Mouse (Mus musculus): ENCODE measurements at regions not wholly inside any gene's neighbourhood (a gene's known extent, or its start where the extent isn't known, plus 50 kb on each side); places are given as distances from the start of the nearest gene placed in this dataset.
A peak's percentile ranks its signal among the peaks of the same experiment; 100 is the strongest.

- Histone ChIP-seq H3K27me3 (ENCODE audit: control insufficient read depth, insufficient read depth, low read length) (no peaks in the 10 kb centered on the region), H3K4me3 (replicated peaks; ENCODE audit: low read length) (no peak overlapping the region), H3K36me3 (ENCODE audit: control insufficient read depth, insufficient read depth, low read length) (no peaks in the 10 kb centered on the region), H3K9ac (ENCODE audit: low read length) (no peak overlapping the region), H3K4me2 (ENCODE audit: low read depth, low read length) (no peak overlapping the region), H3K4me1 (ENCODE audit: control insufficient read depth, insufficient read depth, low read length) (no peaks in the 10 kb centered on the region), H3K9me3 (replicated peaks; ENCODE audit: control insufficient read depth, low read length) (no peaks in the 10 kb centered on the region), H3K27ac (ENCODE audit: low read length) (no peak overlapping the region)
- WGBS = 52% methylated on average over 9 of the region's 9 CpGs
- no peak for ATAC-seq (ENCODE audit: insufficient read depth, low FRiP score)
Measured at GRCm38 (mm10) chr13:32649982-32650381, 133.8 kb downstream of the Mylk4 start.

GRCm38 (mm10) chr13:32643030-32643750 lies 140.6 kb downstream of the Mylk4 start:
- Histone ChIP-seq H3K9ac (ENCODE audit: low read length) (no peak overlapping the region), H3K9me3 (replicated peaks; ENCODE audit: control insufficient read depth, low read length) (no peaks in the 10 kb centered on the region), H3K4me1 (ENCODE audit: control insufficient read depth, insufficient read depth, low read length) (no peaks in the 10 kb centered on the region), H3K36me3 (ENCODE audit: control insufficient read depth, insufficient read depth, low read length) (no peaks in the 10 kb centered on the region), H3K4me2 (ENCODE audit: low read depth, low read length) (no peak overlapping the region), H3K27me3 (ENCODE audit: control insufficient read depth, insufficient read depth, low read length) (no peaks in the 10 kb centered on the region), H3K27ac (ENCODE audit: low read length) (no peak overlapping the region), H3K4me3 (replicated peaks; ENCODE audit: low read length) (no peak overlapping the region)
- 38% methylated on average over 5 of the region's 5 CpGs for WGBS
- no peak for ATAC-seq (ENCODE audit: insufficient read depth, low FRiP score)

- Histone ChIP-seq H3K4me2 (ENCODE audit: low read depth, low read length) (no peak overlapping the region), H3K9me3 (replicated peaks; ENCODE audit: control insufficient read depth, low read length) (no peaks in the 10 kb centered on the region), H3K36me3 (ENCODE audit: control insufficient read depth, insufficient read depth, low read length) (no peaks in the 10 kb centered on the region), H3K4me1 (ENCODE audit: control insufficient read depth, insufficient read depth, low read length) (no peaks in the 10 kb centered on the region), H3K27me3 (ENCODE audit: control insufficient read depth, insufficient read depth, low read length) (no peaks in the 10 kb centered on the region), H3K4me3 (replicated peaks; ENCODE audit: low read length) (no peak overlapping the region), H3K9ac (ENCODE audit: low read length) (no peak overlapping the region), H3K27ac (ENCODE audit: low read length) (no peak overlapping the region)
- no peak for ATAC-seq (ENCODE audit: insufficient read depth, low FRiP score)
- 84% methylated on average over 2 of the region's 2 CpGs for WGBS
Measured at GRCm38 (mm10) chr13:32640941-32641340, 142.8 kb downstream of the Mylk4 start.

- Histone ChIP-seq H3K27ac (ENCODE audit: low read length) (no peak overlapping the region), H3K4me1 (ENCODE audit: control insufficient read depth, insufficient read depth, low read length) (no peaks in the 10 kb centered on the region), H3K4me3 (replicated peaks; ENCODE audit: low read length) (no peak overlapping the region), H3K9ac (ENCODE audit: low read length) (no peak overlapping the region), H3K27me3 (ENCODE audit: control insufficient read depth, insufficient read depth, low read length) (no peaks in the 10 kb centered on the region), H3K36me3 (ENCODE audit: control insufficient read depth, insufficient read depth, low read length) (no peaks in the 10 kb centered on the region), H3K9me3 (replicated peaks; ENCODE audit: control insufficient read depth, low read length) (no peaks in the 10 kb centered on the region), H3K4me2 (ENCODE audit: low read depth, low read length) (no peak overlapping the region)
- no peak for ATAC-seq (ENCODE audit: insufficient read depth, low FRiP score)
Measured at GRCm38 (mm10) chr13:32630122-32630732, 153.5 kb downstream of the Mylk4 start.

GRCm38 (mm10) chr13:32613916-32614315 lies 169.8 kb downstream of the Mylk4 start:
- 52% methylated on average over 6 of the region's 6 CpGs for WGBS
- no peak overlapping the region for H3K4me2 ChIP-seq (ENCODE audit: low read depth, low read length)
- H3K9ac ChIP-seq (ENCODE audit: low read length) = no peak overlapping the region
- H3K4me3 ChIP-seq (replicated peaks; ENCODE audit: low read length) = no peak overlapping the region
- peaks cover 8% of the 10 kb centered on the region; the same call in 1 of the 2 replicates for H3K4me1 ChIP-seq (ENCODE audit: control insufficient read depth, insufficient read depth, low read length)
- no peaks in the 10 kb centered on the region for H3K27me3 ChIP-seq (ENCODE audit: control insufficient read depth, insufficient read depth, low read length)
- no peak overlapping the region for H3K27ac ChIP-seq (ENCODE audit: low read length)
- H3K9me3 ChIP-seq (replicated peaks; ENCODE audit: control insufficient read depth, low read length) = no peaks in the 10 kb centered on the region
- no peak for ATAC-seq (ENCODE audit: insufficient read depth, low FRiP score)
- H3K36me3 ChIP-seq (ENCODE audit: control insufficient read depth, insufficient read depth, low read length) = no peaks in the 10 kb centered on the region

- WGBS = 34% methylated on average over 13 of the region's 13 CpGs
- H3K9ac ChIP-seq (ENCODE audit: low read length) = no peak overlapping the region
- no peak overlapping the region for H3K4me3 ChIP-seq (replicated peaks; ENCODE audit: low read length)
- 0 out of 2 replicates have a peak overlapping the region, but pooled peaks have one; percentile 7 for H3K4me2 ChIP-seq (ENCODE audit: low read depth, low read length)
- no peaks in the 10 kb centered on the region for H3K36me3 ChIP-seq (ENCODE audit: control insufficient read depth, insufficient read depth, low read length)
- H3K9me3 ChIP-seq (replicated peaks; ENCODE audit: control insufficient read depth, low read length) = no peaks in the 10 kb centered on the region
- H3K27ac ChIP-seq (ENCODE audit: low read length) = no peak overlapping the region
- no peaks in the 10 kb centered on the region for H3K27me3 ChIP-seq (ENCODE audit: control insufficient read depth, insufficient read depth, low read length)
- peaks cover 8% of the 10 kb centered on the region; the same call in 1 of the 2 replicates for H3K4me1 ChIP-seq (ENCODE audit: control insufficient read depth, insufficient read depth, low read length)
- ATAC-seq (ENCODE audit: insufficient read depth, low FRiP score) = no peak
Measured at GRCm38 (mm10) chr13:32611551-32612295, 172.0 kb downstream of the Mylk4 start.

GRCm38 (mm10) chr13:32610970-32611369 lies 172.8 kb downstream of the Mylk4 start:
- no peak overlapping the region for H3K4me2 ChIP-seq (ENCODE audit: low read depth, low read length)
- peak; percentile 53; the same call in 1 of the 2 replicates for ATAC-seq (ENCODE audit: insufficient read depth, low FRiP score)
- 14% methylated on average over 5 of the region's 5 CpGs for WGBS
- H3K4me3 ChIP-seq (replicated peaks; ENCODE audit: low read length) = no peak overlapping the region
- peaks cover 8% of the 10 kb centered on the region; the same call in 1 of the 2 replicates for H3K4me1 ChIP-seq (ENCODE audit: control insufficient read depth, insufficient read depth, low read length)
- H3K36me3 ChIP-seq (ENCODE audit: control insufficient read depth, insufficient read depth, low read length) = no peaks in the 10 kb centered on the region
- H3K9ac ChIP-seq (ENCODE audit: low read length) = no peak overlapping the region
- H3K9me3 ChIP-seq (replicated peaks; ENCODE audit: control insufficient read depth, low read length) = no peaks in the 10 kb centered on the region
- peak overlapping the region; percentile 22; the same call in 1 of the 2 replicates for H3K27ac ChIP-seq (ENCODE audit: low read length)
- H3K27me3 ChIP-seq (ENCODE audit: control insufficient read depth, insufficient read depth, low read length) = no peaks in the 10 kb centered on the region

- ATAC-seq (ENCODE audit: insufficient read depth, low FRiP score) = no peak
- Histone ChIP-seq H3K9me3 (replicated peaks; ENCODE audit: control insufficient read depth, low read length) (no peaks in the 10 kb centered on the region), H3K27me3 (ENCODE audit: control insufficient read depth, insufficient read depth, low read length) (no peaks in the 10 kb centered on the region), H3K9ac (ENCODE audit: low read length) (no peak overlapping the region), H3K4me2 (ENCODE audit: low read depth, low read length) (no peak overlapping the region), H3K36me3 (ENCODE audit: control insufficient read depth, insufficient read depth, low read length) (no peaks in the 10 kb centered on the region), H3K4me1 (ENCODE audit: control insufficient read depth, insufficient read depth, low read length) (peaks cover 8% of the 10 kb centered on the region; the same call in 1 of the 2 replicates), H3K4me3 (replicated peaks; ENCODE audit: low read length) (no peak overlapping the region), H3K27ac (ENCODE audit: low read length) (no peak overlapping the region)
- 78% methylated on average over 3 of the region's 3 CpGs for WGBS
Measured at GRCm38 (mm10) chr13:32608413-32608812, 175.3 kb downstream of the Mylk4 start.

Data from stomach, embryonic 16.5 days (tissue).